Mouse (Mus musculus): Measurements from ENCODE around the gene Gm6169.

GRCm38 (mm10) chr13:97067691-97068090 is 31.3 kb downstream of the Gm6169 start:
- no peak for TF ChIP-seq CTCF (IDR thresholded peaks at IDR 0.05; ENCODE audit: low read depth)
- no peak for TF ChIP-seq EP300 (IDR thresholded peaks at IDR 0.05; ENCODE audit: low read depth)
